In the genomic region with DNA sequence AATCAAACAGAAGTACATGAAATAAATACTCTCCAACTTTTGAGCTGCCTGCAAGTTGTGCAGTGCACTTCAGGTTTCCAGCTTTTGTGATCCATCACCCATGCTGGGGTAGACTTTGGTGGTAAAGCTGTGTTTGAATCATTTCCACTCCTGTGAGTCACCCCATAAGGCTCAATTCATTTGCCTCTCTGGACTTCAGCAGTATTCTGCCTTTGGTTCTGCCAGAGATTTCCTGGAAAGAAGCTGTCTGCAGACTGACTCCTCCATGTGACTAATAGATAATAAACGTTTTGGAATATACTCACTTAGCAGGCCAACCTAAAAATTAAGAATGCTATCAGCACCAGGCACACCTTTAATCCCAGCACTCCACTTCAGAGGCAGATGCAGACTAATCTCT, we compare ENCODE assay signal across 1 mouse cellular context.
TF ChIP-seq lines count a peak whose summit lies in the region.

No protein-coding gene starts in this region.

TF ChIP-seq in myocyte, 11 proteins besides CTCF, POLR2A, EP300 and RAD21 (continued from another document):
- TF ChIP-seq SRF (IDR thresholded peaks at IDR 0.05; ENCODE audit: control insufficient read depth, insufficient read length, low read depth): no peak
- no peak for TF ChIP-seq E2F4 (IDR thresholded peaks at IDR 0.05; ENCODE audit: insufficient read depth)
- TF ChIP-seq REST (IDR thresholded peaks at IDR 0.05; ENCODE audit: insufficient read depth, insufficient read length): no peak
- no peak for TF ChIP-seq MYOG (IDR thresholded peaks at IDR 0.05; ENCODE audit: control insufficient read depth in 1 of 3, insufficient read depth in 1 of 3, insufficient read length in 2 of 3, low read depth in 2 of 3)
- no peak for TF ChIP-seq MAX (IDR thresholded peaks at IDR 0.05; ENCODE audit: low read depth)
- TF ChIP-seq POLR2AphosphoS2 (IDR thresholded peaks at IDR 0.05; ENCODE audit: insufficient read length, low read depth): no peak
